Mouse (Mus musculus): ENCODE measurements around the gene Nipsnap3b. TPM values are rescaled to one million over a fixed set of nuclear protein-coding genes. Genes with fewer than 3 reads are reported as not detected.

The Nipsnap3b gene
- polyA plus RNA-seq, 1 experiment = 41.0 TPM

Other genes starting within 250 kb of the Nipsnap3b start
- not detected in 2 replicates for gene Olfr275, start 197.3 kb upstream of the Nipsnap3b start, polyA plus RNA-seq (2012; rRNA removed)
- not detected in 2 replicates for gene Olfr273, start 152.6 kb upstream of the Nipsnap3b start, polyA plus RNA-seq (2012; rRNA removed)
- not detected in 2 replicates for gene Olfr272, start 92.7 kb upstream of the Nipsnap3b start, polyA plus RNA-seq (2012; rRNA removed)
- gene Olfr270, start 47.3 kb upstream of the Nipsnap3b start, polyA plus RNA-seq (2012; rRNA removed) = not detected in 2 replicates
- not detected in 2 replicates for gene Nipsnap3a, start 22.6 kb upstream of the Nipsnap3b start, polyA plus RNA-seq (2012; rRNA removed)
- gene Abca1, start 148.0 kb downstream of the Nipsnap3b start, polyA plus RNA-seq (2012; rRNA removed) = 26.4 and 36.1 TPM in 2 replicates

Measured in urinary bladder, adult 2 months (tissue).